Mouse (Mus musculus) cerebellum, postnatal 36 days (tissue): Measurements from ENCODE around the gene Mboat7.

Experiments used
- DNase-seq, 2 experiments: peaks; one replicate each; pipeline ENCODE4 v3.0.0; 2021 to 2022; ENCODE audit warnings: mixed read lengths in 2 of 2

The Mboat7 gene

DNA sequence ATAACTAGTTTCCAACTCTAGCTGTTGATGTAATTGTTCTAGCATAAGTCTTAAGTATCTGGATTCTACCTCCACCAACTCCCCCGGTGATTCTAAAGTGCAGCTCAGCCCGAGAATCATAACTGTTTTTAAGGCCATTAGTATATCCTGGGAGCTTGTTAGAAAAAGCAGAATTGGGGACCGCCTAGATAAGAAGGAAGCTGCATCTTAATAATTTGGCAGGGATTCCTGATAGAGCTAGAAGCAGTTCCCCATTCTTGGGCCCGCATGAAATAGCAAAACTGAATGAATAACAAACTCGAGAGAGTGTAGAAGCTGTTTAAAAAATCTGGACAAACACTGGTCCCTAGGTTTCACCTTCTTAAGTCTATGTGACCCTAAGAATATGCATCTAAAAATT, 49.9 kb downstream of the Mboat7 start:
- no peak for DNase-seq

- DNase-seq = no peak
These were observed 62.9 kb downstream of the Mboat7 start for GRCm38 (mm10) chr7:3630478-3630815.

DNA sequence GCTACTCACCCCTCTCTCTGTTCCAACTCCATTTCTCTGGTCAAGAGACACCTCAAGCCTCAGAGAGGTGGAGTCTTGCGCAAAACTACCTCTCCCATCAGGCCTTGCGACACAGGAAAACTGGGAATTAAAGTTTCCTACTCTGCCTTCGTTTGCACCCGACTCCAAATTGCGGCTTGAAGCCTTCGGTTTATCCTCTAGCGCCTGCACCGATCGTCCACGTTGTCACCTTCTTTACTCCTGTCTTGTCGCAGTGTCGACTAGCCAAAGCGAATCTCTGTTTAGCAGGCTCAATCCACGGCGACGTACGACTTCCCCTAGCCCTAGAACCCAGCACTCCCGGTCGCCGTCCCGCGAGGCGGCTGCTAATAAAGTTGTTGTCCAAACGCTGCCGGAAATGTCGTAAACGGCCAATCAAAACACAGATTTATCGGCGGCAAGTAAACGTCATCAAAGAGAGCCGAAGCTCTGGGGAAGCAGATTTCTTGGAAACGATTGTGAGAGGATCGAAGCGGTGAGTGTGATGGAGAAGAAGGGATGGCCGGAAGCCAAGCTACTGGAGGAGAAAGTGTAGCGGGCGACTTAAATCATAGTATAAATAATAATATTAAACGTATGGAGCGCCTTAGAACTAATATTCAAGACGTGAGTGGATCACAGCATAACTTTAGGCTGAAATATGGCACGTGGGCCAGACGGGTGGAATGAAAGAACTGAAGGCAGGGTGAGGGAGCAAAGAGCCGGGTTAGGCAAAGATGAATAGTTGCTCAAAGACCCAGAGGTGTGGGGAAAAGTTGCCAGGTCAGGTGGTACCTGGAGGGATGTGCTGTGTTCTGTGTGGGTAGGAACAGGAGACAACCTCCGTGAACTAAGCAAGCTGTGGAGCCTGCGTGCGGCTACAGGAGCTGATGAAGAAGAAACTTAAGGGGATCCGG, 63.5 kb downstream of the Mboat7 start, which contains the start of the genes Tfpt and Prpf31:
Gene Tfpt (minus strand): TSS at position 387 of the 935 bp plus-strand sequence.
Gene Prpf31 (plus strand): TSS at position 443 of the 935 bp plus-strand sequence.
- DNase-seq = peak; percentile 90 to 97

- no peak for DNase-seq
These were observed 64.3 kb downstream of the Mboat7 start for GRCm38 (mm10) chr7:3629030-3629429.
